Mouse (Mus musculus) retina, adult 2 months (tissue): Measurements from ENCODE around the gene Mief2.

Experiments
- DNase-seq: peaks from one replicate; pipeline ENCODE4 v3.0.0-alpha.2; 2012; ENCODE audit warnings: low read depth, low spot score

Gene Mief2

DNA sequence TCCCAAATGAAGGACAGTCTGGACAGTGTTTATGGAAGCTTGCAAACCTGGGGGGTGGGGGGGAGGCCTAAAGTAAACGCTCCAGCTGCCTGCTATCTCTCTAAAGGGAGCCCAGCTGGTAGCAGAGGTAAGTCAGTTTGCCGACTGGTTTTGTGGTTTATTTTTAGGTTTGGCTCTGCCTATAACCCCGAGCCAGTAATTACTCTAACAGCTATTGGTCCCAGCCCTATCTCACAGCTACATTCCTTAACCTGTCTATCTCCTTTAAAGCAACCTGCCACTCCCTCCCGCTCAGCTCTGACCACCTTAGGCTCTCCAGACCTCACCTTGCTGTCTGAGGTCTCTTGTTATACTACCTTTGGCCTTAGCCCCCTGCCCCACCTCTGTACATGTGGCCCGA, 8.9 kb upstream of the Mief2 start:
- no peak for DNase-seq

DNA sequence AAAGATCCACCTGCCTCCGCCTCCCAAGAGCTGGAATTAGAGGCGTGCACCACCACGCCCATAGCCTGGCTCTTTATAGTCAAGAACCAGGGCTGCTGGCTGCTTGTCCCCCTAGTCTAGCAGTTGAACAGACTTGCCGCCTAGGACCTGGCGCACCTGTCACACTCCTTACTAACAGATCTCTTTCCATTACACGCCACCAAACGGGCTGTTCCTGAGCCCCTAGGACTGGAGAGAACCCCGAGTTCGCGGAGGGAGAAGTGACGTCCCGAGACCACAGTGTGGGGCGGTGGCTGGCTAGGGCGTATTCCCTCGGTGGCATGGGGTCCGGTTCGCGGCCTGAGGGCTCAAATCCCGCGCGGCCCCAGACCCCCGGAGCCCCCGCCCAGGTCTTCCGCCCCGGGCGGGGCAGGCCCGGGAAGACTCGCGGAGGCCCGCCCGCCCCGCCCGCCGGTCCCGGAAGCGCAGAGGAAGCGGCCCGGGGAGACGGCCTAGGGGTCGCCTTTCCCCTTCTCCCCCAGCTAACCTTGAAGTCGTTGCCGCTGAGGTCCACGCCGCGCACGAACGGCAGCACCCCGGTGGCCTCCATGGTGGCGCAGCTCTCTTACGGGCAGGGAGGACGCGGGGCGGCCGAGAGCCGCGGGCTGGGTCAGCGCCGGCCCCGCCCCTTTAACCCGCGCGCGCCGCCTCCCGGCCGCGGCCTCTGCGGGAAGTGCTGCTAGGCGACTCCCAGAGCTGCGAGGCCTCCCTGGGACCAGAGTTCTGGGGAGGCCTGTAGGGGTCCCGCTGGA, 1.4 kb upstream of the Mief2 start, which contains the start of gene Flii:
TSS of gene Flii (minus strand) at position 663 of the 791 bp plus-strand sequence.
- peak; percentile 56 for DNase-seq

DNA sequence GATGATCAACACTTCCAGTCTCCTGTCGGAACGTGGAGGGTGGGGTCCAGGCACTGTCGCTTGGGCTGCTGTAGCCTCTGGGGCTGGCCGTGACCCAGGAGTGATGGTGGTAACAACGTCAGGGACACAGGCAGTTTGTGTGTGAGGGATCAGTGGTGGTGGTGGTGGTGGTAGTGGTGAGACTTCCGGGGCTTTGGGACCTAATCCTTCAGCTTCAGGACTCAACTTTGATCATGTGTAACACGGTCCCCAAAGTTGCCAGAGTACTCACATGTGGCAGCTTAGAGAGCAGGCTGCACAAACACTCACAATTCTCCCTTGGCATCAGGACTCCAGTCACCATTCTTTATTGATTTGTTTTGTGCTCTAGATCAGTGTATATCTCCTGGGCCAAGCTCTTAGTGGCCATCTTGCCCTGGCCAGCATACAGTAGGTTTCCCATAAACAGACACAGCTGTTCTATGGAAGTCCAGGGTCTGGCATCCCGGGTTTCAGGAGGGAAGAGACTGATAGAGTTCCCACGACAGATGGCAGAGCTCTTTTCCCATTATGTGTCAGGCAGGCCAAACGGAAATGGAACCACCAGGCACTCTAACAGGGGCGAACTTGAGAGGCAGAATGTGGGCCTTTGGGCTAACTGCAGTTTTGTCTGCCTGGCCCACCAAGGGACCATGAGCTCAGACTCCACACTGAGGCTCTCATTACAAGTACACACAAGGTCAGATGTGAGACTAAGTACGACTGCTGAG, 632 bp upstream of the Mief2 start:
- no peak for DNase-seq

DNA sequence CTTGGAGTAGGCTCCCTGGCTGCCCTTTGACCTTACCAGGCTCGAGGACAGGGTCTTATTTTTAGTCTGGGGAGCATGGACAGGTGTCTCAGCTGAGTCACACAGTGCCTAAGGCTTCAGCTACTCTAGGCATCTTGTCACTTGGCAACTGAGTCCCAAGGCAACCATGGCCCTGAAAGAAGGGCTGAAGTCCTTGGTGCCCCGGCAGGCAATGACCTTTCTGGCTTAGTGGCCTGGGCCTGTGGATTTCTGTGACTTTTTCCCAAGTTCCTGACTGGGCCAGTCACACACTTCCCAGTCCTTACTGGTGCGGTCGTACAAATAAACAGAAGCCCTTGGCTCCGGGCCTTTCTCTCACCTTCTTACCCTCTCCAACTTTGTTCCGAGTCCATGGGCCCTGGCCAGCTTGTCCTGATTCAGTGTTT, 1.0 kb downstream of the Mief2 start:
- DNase-seq, result no peak

DNA sequence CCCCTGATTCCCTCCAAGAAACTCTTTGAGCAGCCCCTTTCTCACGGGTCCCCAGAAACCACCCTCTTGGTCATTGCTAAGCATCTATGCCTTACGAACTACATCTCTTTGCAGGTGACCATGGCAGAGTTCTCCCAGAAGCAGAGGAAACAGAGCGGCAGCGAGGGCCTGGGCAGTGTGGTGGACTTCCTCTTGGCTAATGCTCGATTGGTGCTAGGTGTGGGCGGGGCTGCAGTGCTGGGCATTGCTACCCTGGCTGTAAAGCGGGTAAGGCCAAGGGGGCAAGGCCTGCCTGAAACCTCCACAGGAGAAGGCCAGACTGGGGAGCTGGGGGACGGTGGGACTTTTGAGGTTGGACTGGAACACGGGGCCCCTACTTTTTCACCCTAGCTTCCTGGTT, 2.0 kb downstream of the Mief2 start:
- DNase-seq, result no peak

GRCm38 (mm10) chr11:60731251-60731650, 3.1 kb downstream of the Mief2 start:
- no peak for DNase-seq

GRCm38 (mm10) chr11:60734206-60734605, 6.0 kb downstream of the Mief2 start:
- no peak for DNase-seq

DNA sequence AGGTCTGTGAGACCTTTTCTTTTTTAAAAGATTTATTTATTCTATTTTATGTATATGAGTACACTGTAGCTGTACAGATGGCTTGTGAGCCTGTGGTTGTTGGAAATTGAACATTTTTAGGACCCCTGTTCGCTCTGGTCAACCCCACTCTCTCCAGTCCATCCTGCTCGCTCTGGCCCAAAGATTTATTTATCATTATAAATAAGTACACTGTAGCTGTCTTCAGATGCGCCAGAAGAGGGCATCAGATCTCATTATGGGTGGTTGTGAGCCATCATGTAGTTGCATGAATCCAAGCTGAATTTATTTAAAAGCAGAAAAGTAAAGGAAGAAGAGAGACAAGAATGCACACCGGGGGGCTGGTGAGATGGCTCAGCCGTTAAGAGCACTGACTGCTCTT, 7.0 kb downstream of the Mief2 start:
- DNase-seq, result no peak

DNA sequence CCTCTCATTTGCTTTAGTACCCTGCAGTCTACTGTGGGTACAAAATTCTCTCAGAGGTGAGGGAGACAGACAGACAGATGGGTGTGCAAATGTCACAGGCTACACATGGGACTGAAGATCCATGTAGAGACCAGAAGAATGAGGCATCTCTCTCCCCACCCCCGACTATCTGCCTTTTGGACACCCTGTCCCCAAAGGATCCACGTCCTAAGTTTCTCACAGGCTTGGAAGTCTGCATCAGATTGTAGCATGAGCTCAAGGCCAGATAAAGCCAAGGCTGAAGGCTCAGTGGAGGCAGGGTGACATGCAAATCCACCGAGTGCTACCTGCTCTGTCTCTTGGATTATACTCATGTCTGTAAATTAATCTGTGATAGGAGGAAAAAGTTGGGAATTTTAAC, 8.3 kb downstream of the Mief2 start:
- no peak for DNase-seq

GRCm38 (mm10) chr11:60737450-60737849, 9.3 kb downstream of the Mief2 start:
- no peak for DNase-seq

- DNase-seq, result no peak
These were observed 12.1 kb downstream of the Mief2 start for GRCm38 (mm10) chr11:60740321-60740720.

GRCm38 (mm10) chr11:60755570-60755969, 27.4 kb downstream of the Mief2 start:
- no peak for DNase-seq

DNA sequence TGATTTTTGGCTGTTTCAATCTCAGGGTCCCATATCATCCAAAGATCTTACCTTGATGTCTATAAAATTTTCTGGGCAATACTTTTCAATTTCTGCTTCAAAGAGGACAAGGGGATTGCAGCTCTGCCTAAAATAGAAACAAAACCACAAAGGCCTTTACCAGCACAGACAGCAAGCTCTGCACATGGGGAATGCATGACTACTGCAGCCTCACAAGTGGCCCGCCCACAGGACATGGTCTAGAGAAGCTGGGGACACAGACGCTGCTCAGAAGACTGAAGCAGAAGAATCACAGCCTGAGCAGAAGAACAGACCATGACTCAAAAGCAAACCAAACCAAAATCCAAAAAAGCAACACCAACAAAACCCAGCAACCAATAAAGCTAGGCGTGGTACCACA, 33.5 kb downstream of the Mief2 start:
- no peak for DNase-seq

GRCm38 (mm10) chr11:60766969-60767368, 38.8 kb downstream of the Mief2 start:
- DNase-seq, result no peak

DNA sequence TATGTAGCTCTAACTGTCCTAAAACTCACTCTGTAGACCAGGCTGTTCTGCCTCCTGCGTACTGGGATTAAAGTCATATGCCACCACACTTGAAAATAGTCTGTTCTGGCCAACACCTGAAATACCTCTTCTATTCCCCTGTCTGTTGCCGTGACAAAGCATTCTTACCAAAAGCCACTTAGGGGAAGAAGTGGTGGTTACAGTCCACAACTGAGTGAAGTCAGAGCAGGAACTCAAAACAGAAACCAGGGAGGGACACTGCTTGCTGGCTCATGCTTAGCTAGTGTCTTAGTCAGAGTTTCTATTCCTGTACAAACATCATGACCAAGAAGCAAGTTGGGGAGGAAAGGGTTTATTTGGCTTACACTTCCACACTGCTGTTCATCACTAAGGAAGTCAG, 41.1 kb downstream of the Mief2 start:
- no peak for DNase-seq

DNA sequence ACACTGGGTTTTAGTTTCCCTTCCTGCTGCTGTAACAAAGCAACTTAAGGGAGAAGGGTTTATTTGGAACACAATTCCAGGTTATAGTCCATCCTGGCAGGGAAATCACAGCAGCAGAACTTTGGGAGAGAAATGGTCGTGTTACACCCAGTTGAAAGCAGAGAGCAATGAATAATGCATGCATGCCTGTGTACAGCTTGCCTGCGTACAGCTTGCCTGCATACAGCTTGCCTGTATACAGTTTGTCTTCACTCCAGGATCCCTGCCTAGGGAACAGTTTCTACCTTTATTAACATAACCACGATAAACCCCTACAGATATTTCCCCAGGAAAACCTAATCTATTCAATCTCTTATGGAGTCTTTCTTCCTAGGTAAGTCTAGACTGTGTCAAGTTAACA, 42.6 kb downstream of the Mief2 start:
- no peak for DNase-seq

GRCm38 (mm10) chr11:60772161-60772560, 44.0 kb downstream of the Mief2 start:
- no peak for DNase-seq

- no peak for DNase-seq
These were observed 46.0 kb downstream of the Mief2 start for GRCm38 (mm10) chr11:60774158-60774689.

GRCm38 (mm10) chr11:60774841-60775240, 46.6 kb downstream of the Mief2 start:
- no peak for DNase-seq

- no peak for DNase-seq
These were observed 47.4 kb downstream of the Mief2 start for GRCm38 (mm10) chr11:60775578-60775977.

GRCm38 (mm10) chr11:60776107-60776828, 48.1 kb downstream of the Mief2 start:
- DNase-seq, result no peak
